Mouse (Mus musculus): ENCODE measurements around the gene Flt1.
"Not testable (repeated sequence)": the region's sequence is repeated elsewhere in the genome, so short reads cannot be mapped to it uniquely, and the experiment has no call there.

Flt1 gene

GRCm38 (mm10) chr5:147607256-147607975, 118.4 kb downstream of the Flt1 start:
- no peak for DNase-seq (ENCODE audit: low spot score)

- no peak for DNase-seq (ENCODE audit: low spot score)
These were observed 119.1 kb downstream of the Flt1 start for GRCm38 (mm10) chr5:147606751-147607150.

- no peak for DNase-seq (ENCODE audit: low spot score)
These were observed 124.1 kb downstream of the Flt1 start for GRCm38 (mm10) chr5:147601460-147602360.

- no peak for DNase-seq (ENCODE audit: low spot score)
These were observed 128.0 kb downstream of the Flt1 start for GRCm38 (mm10) chr5:147597825-147598224.

GRCm38 (mm10) chr5:147589814-147590213, 136.0 kb downstream of the Flt1 start:
- DNase-seq (ENCODE audit: low spot score): no peak

- DNase-seq (ENCODE audit: low spot score): peak; percentile 43
These were observed 140.7 kb downstream of the Flt1 start for GRCm38 (mm10) chr5:147585070-147585469.

- DNase-seq (ENCODE audit: low spot score): peak; percentile 70
These were observed 141.2 kb downstream of the Flt1 start for GRCm38 (mm10) chr5:147584648-147585047.

- peak; percentile 81 for DNase-seq (ENCODE audit: low spot score)
These were observed 142.0 kb downstream of the Flt1 start for GRCm38 (mm10) chr5:147583702-147584298.

GRCm38 (mm10) chr5:147580181-147580580, 145.6 kb downstream of the Flt1 start:
- DNase-seq (ENCODE audit: low spot score): peak; percentile 13

- no peak for DNase-seq (ENCODE audit: low spot score)
These were observed 146.1 kb downstream of the Flt1 start for GRCm38 (mm10) chr5:147579691-147580090.

- no peak for DNase-seq (ENCODE audit: low spot score)
These were observed 146.7 kb downstream of the Flt1 start for GRCm38 (mm10) chr5:147579148-147579547.

- DNase-seq (ENCODE audit: low spot score): no peak
These were observed 148.8 kb downstream of the Flt1 start for GRCm38 (mm10) chr5:147577003-147577402.

GRCm38 (mm10) chr5:147574517-147574916, 151.3 kb downstream of the Flt1 start:
- DNase-seq (ENCODE audit: low spot score): no peak

- no peak for DNase-seq (ENCODE audit: low spot score)
These were observed 152.3 kb downstream of the Flt1 start for GRCm38 (mm10) chr5:147573555-147573954.

GRCm38 (mm10) chr5:147572695-147573094, 153.1 kb downstream of the Flt1 start:
- DNase-seq (ENCODE audit: low spot score): no peak

GRCm38 (mm10) chr5:147566335-147566734, 159.5 kb downstream of the Flt1 start:
- DNase-seq (ENCODE audit: low spot score): no peak

GRCm38 (mm10) chr5:147565444-147565843, 160.4 kb downstream of the Flt1 start:
- no peak for DNase-seq (ENCODE audit: low spot score)

- no peak for DNase-seq (ENCODE audit: low spot score)
These were observed 161.6 kb downstream of the Flt1 start for GRCm38 (mm10) chr5:147564140-147564590.

- no peak for DNase-seq (ENCODE audit: low spot score)
These were observed 162.2 kb downstream of the Flt1 start for GRCm38 (mm10) chr5:147563511-147564139.

- not testable (repeated sequence) for DNase-seq (ENCODE audit: low spot score)
These were observed 168.2 kb downstream of the Flt1 start for GRCm38 (mm10) chr5:147557641-147558040.

GRCm38 (mm10) chr5:147551879-147552627, 173.8 kb downstream of the Flt1 start:
- DNase-seq (ENCODE audit: low spot score): peak; percentile 33

Measured in lung, postnatal 25 days (tissue).